Mouse (Mus musculus): ENCODE measurements around the gene Pkig. TPM values are rescaled to one million over a fixed set of nuclear protein-coding genes. Genes with fewer than 3 reads are reported as not detected.

The Pkig gene
- polyA plus RNA-seq, 1 experiment: 64.7 TPM

GRCm38 (mm10) chr2:163670872-163671594 lies 12.8 kb downstream of the Pkig start:
- TF ChIP-seq POLR2A (IDR thresholded peaks at IDR 0.05; ENCODE audit: control insufficient read depth, extremely low read depth, insufficient read depth, low read length, poor library complexity) (no peak), CTCF (IDR thresholded peaks at IDR 0.05; ENCODE audit: borderline replicate concordance, control insufficient read depth, extremely low read depth, insufficient read depth, low read length, poor library complexity) (no peak)
- WGBS: 94% methylated on average over 11 of the region's 11 CpGs
- peaks cover 5% of the 10 kb centered on the region for H3K4me1 ChIP-seq (replicated peaks; ENCODE audit: control insufficient read depth, insufficient read depth, low read length)
- H3K27me3 ChIP-seq (ENCODE audit: control insufficient read depth, insufficient read depth, low read length): no peaks in the 10 kb centered on the region
- no peak overlapping the region for H3K4me3 ChIP-seq (ENCODE audit: control insufficient read depth, insufficient read depth, low read length)
- H3K27ac ChIP-seq (ENCODE audit: control insufficient read depth, insufficient read depth, low read length): no peak overlapping the region
- H3K36me3 ChIP-seq (ENCODE audit: control insufficient read depth, insufficient read depth, low read length): no peaks in the 10 kb centered on the region
- no peak for DNase-seq

DNA sequence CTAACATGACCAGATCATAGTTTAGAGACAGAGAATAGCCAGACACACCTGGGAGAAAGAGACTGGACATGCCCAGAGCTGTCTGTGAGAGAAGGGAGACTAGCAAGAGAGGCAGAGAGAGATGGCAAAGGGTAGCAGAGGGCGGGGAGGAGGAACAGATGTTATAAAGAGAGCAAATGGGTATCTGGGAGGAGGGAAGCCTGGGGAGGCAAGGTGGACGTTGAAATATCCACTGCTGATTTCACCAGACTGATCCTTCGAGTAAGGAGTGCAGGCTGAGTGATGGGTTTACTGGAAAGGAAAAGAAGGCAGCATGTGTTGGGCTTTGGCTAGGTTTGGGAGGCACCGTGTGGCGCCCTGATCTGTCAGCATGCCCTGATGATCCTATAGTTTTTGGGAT lies 16.2 kb downstream of the Pkig start:
- no peak for DNase-seq
- Histone ChIP-seq H3K36me3 (ENCODE audit: control insufficient read depth, insufficient read depth, low read length) (no peaks in the 10 kb centered on the region), H3K4me1 (replicated peaks; ENCODE audit: control insufficient read depth, insufficient read depth, low read length) (peaks cover 2% of the 10 kb centered on the region; the same call in 1 of the 2 replicates), H3K4me3 (ENCODE audit: control insufficient read depth, insufficient read depth, low read length) (no peak overlapping the region), H3K27ac (ENCODE audit: control insufficient read depth, insufficient read depth, low read length) (no peak overlapping the region), H3K27me3 (ENCODE audit: control insufficient read depth, insufficient read depth, low read length) (no peaks in the 10 kb centered on the region)
- 93% methylated on average over 5 of the region's 5 CpGs for WGBS
- TF ChIP-seq POLR2A (IDR thresholded peaks at IDR 0.05; ENCODE audit: control insufficient read depth, extremely low read depth, insufficient read depth, low read length, poor library complexity) (no peak), CTCF (IDR thresholded peaks at IDR 0.05; ENCODE audit: borderline replicate concordance, control insufficient read depth, extremely low read depth, insufficient read depth, low read length, poor library complexity) (no peak)

- TF ChIP-seq CTCF (IDR thresholded peaks at IDR 0.05; ENCODE audit: borderline replicate concordance, control insufficient read depth, extremely low read depth, insufficient read depth, low read length, poor library complexity): no peak
- TF ChIP-seq POLR2A (IDR thresholded peaks at IDR 0.05; ENCODE audit: control insufficient read depth, extremely low read depth, insufficient read depth, low read length, poor library complexity): no peak
- no peaks in the 10 kb centered on the region for H3K36me3 ChIP-seq (ENCODE audit: control insufficient read depth, insufficient read depth, low read length)
- no peak overlapping the region for H3K27ac ChIP-seq (ENCODE audit: control insufficient read depth, insufficient read depth, low read length)
- H3K27me3 ChIP-seq (ENCODE audit: control insufficient read depth, insufficient read depth, low read length): no peaks in the 10 kb centered on the region
- H3K4me1 ChIP-seq (replicated peaks; ENCODE audit: control insufficient read depth, insufficient read depth, low read length): peaks cover 2% of the 10 kb centered on the region; the same call in 1 of the 2 replicates
- 88% methylated on average over 5 of the region's 5 CpGs for WGBS
- DNase-seq: no peak
- no peak overlapping the region for H3K4me3 ChIP-seq (ENCODE audit: control insufficient read depth, insufficient read depth, low read length)
These were observed 17.0 kb downstream of the Pkig start for GRCm38 (mm10) chr2:163675144-163675619.

DNA sequence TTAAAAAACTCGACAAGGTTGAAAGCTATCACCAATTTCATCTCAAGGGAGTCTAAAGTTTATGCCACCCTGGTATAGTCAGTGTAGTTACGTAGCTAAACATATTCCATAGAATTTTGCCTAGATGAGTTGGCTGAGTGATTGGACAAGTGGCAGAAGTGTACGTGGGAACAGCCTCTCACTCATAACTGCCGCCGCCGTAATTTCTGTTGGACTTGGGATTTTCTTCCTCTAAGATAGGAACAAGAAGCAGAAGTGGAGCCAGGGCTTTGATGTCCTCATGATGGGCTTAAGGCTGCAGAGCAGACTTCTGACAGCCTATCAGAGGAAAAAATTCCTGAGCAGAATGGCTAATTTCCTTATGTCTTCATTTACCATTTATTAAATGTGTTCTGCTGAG lies 17.5 kb downstream of the Pkig start:
- no peaks in the 10 kb centered on the region for H3K27me3 ChIP-seq (ENCODE audit: control insufficient read depth, insufficient read depth, low read length)
- no peak overlapping the region for H3K27ac ChIP-seq (ENCODE audit: control insufficient read depth, insufficient read depth, low read length)
- 95% methylated on average over 6 of the region's 6 CpGs for WGBS
- H3K4me1 ChIP-seq (replicated peaks; ENCODE audit: control insufficient read depth, insufficient read depth, low read length): peaks cover 2% of the 10 kb centered on the region; the same call in 1 of the 2 replicates
- no peak overlapping the region for H3K4me3 ChIP-seq (ENCODE audit: control insufficient read depth, insufficient read depth, low read length)
- no peaks in the 10 kb centered on the region for H3K36me3 ChIP-seq (ENCODE audit: control insufficient read depth, insufficient read depth, low read length)
- TF ChIP-seq POLR2A (IDR thresholded peaks at IDR 0.05; ENCODE audit: control insufficient read depth, extremely low read depth, insufficient read depth, low read length, poor library complexity) (no peak), CTCF (IDR thresholded peaks at IDR 0.05; ENCODE audit: borderline replicate concordance, control insufficient read depth, extremely low read depth, insufficient read depth, low read length, poor library complexity) (no peak)
- no peak for DNase-seq

DNA sequence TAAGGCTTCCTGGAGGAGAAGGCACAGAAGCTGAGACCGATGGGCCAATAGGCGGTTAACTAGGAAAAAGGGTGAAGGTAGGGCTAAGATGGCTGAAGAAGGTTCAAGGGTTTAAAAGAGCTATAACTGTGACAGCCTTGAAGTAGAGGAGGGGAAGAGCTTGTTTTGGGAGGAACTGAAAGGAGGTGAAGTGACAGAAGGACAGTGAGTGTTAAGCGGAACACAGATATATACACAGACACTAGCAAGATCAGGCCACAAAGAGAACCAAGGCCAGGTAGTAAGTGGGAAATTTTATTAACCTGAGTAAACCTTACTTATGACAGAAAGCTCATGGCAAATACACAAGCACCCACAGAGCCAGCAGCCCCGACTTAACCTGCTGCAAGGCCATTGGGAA lies 18.1 kb downstream of the Pkig start:
- 88% methylated on average over 4 of the region's 4 CpGs for WGBS
- Histone ChIP-seq H3K27ac (ENCODE audit: control insufficient read depth, insufficient read depth, low read length) (no peak overlapping the region), H3K27me3 (ENCODE audit: control insufficient read depth, insufficient read depth, low read length) (no peaks in the 10 kb centered on the region), H3K4me1 (replicated peaks; ENCODE audit: control insufficient read depth, insufficient read depth, low read length) (peaks cover 2% of the 10 kb centered on the region; the same call in 1 of the 2 replicates), H3K36me3 (ENCODE audit: control insufficient read depth, insufficient read depth, low read length) (no peaks in the 10 kb centered on the region), H3K4me3 (ENCODE audit: control insufficient read depth, insufficient read depth, low read length) (no peak overlapping the region)
- no peak for DNase-seq
- TF ChIP-seq POLR2A (IDR thresholded peaks at IDR 0.05; ENCODE audit: control insufficient read depth, extremely low read depth, insufficient read depth, low read length, poor library complexity): no peak
- no peak for TF ChIP-seq CTCF (IDR thresholded peaks at IDR 0.05; ENCODE audit: borderline replicate concordance, control insufficient read depth, extremely low read depth, insufficient read depth, low read length, poor library complexity)

- WGBS: 58% methylated on average over 3 of the region's 3 CpGs
- no peak overlapping the region for H3K4me3 ChIP-seq (ENCODE audit: control insufficient read depth, insufficient read depth, low read length)
- no peak for DNase-seq
- no peaks in the 10 kb centered on the region for H3K27me3 ChIP-seq (ENCODE audit: control insufficient read depth, insufficient read depth, low read length)
- no peak for TF ChIP-seq CTCF (IDR thresholded peaks at IDR 0.05; ENCODE audit: borderline replicate concordance, control insufficient read depth, extremely low read depth, insufficient read depth, low read length, poor library complexity)
- TF ChIP-seq POLR2A (IDR thresholded peaks at IDR 0.05; ENCODE audit: control insufficient read depth, extremely low read depth, insufficient read depth, low read length, poor library complexity): no peak
- H3K36me3 ChIP-seq (ENCODE audit: control insufficient read depth, insufficient read depth, low read length): no peaks in the 10 kb centered on the region
- no peak overlapping the region for H3K27ac ChIP-seq (ENCODE audit: control insufficient read depth, insufficient read depth, low read length)
- peaks cover 2% of the 10 kb centered on the region; the same call in 1 of the 2 replicates for H3K4me1 ChIP-seq (replicated peaks; ENCODE audit: control insufficient read depth, insufficient read depth, low read length)
These were observed 18.6 kb downstream of the Pkig start for GRCm38 (mm10) chr2:163676745-163677144.

Data from thymus, adult 2 months (tissue).